22 mouse cellular contexts compared by ENCODE assay signal in the genomic region with DNA sequence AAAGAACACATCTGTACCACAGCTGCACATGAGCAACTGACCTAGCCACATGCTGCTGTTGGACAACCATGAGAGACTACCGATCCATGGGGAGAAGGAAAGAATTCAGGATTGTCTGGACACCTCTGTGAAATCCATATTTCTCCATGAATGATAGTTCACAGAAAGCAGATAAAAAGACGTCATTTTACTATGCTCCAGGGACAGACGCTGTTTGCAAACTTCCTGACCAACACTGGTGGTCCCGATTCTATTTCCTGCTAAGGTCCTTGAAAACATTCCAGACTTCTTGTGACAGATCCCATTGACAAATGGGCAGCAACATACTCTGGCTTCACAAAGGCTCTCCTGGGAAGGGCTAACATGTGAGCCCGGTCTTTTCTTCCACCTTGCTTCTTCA.
"Had no signal": no experiment of that assay in that cellular context is flagged by ENCODE, and none has a peak within 500 bp of the region (broad histone marks: within the 10 kb centered on the region; RNA-seq: fewer than 3 reads in every experiment).

No protein-coding gene starts in this region.

- H3K27me3 ChIP-seq: liver, embryonic 15.5 days; megakaryocyte, embryonic 14.5 days; midbrain, embryonic 15.5 days; neural tube, embryonic 15.5 days had no signal

- H3K9me3 ChIP-seq: liver, embryonic 15.5 days; lung, embryonic 15.5 days; midbrain, embryonic 10.5 days; midbrain, embryonic 15.5 days; neural tube, embryonic 13.5 days had no signal

- H3K4me3 ChIP-seq: liver, embryonic 15.5 days; lung, embryonic 15.5 days; megakaryocyte, embryonic 14.5 days; midbrain, embryonic 10.5 days; midbrain, embryonic 13.5 days; midbrain, embryonic 15.5 days; myocyte; neural tube, embryonic 13.5 days; neural tube, embryonic 15.5 days had no signal

- H3K4me1 ChIP-seq: liver, embryonic 15.5 days; megakaryocyte, embryonic 14.5 days had no signal

- H3K27ac ChIP-seq: liver, embryonic 15.5 days; lung, embryonic 15.5 days; macrophage; midbrain, embryonic 10.5 days; midbrain, embryonic 13.5 days; midbrain, embryonic 15.5 days; neural tube, embryonic 13.5 days; neural tube, embryonic 15.5 days had no signal

- H3K9ac ChIP-seq: liver, embryonic 15.5 days; liver, postnatal 0 days; lung, embryonic 15.5 days; midbrain, embryonic 13.5 days; midbrain, embryonic 15.5 days; neural tube, embryonic 13.5 days; neural tube, embryonic 15.5 days had no signal

- H3K36me3 ChIP-seq: liver, embryonic 15.5 days; lung, embryonic 15.5 days; midbrain, embryonic 10.5 days; midbrain, embryonic 13.5 days; midbrain, embryonic 15.5 days; neural tube, embryonic 13.5 days; neural tube, embryonic 15.5 days had no signal

- H3K4me2 ChIP-seq: liver, embryonic 15.5 days; lung, embryonic 15.5 days; midbrain, embryonic 13.5 days; midbrain, embryonic 15.5 days; neural tube, embryonic 13.5 days; neural tube, embryonic 15.5 days had no signal

- DNase-seq: liver, postnatal 0 days; lung, postnatal 14 days; lung, postnatal 36 days; retina, postnatal 1 day; right cerebral cortex, adult 18-20 months; right cerebral cortex, postnatal 25 days; right cerebral cortex, postnatal 4 days; spleen, adult 18-20 months; thymus, adult 18-20 months; thymus, postnatal 14 days; thymus, postnatal 36 days had no signal

- ATAC-seq: liver, postnatal 0 days; lung, postnatal 0 days; midbrain, embryonic 13.5 days; midbrain, embryonic 15.5 days had no signal
